Mouse (Mus musculus): Measurements from ENCODE around the gene Gm45021. TPM values are rescaled to one million over a fixed set of nuclear protein-coding genes. Genes with fewer than 3 reads are reported as not detected.

The Gm45021 gene
- polyA plus RNA-seq (2015; fragmentation: Nextera tagmentation; extraction: Ambion mirVana), result not detected in 2 replicates

DNA sequence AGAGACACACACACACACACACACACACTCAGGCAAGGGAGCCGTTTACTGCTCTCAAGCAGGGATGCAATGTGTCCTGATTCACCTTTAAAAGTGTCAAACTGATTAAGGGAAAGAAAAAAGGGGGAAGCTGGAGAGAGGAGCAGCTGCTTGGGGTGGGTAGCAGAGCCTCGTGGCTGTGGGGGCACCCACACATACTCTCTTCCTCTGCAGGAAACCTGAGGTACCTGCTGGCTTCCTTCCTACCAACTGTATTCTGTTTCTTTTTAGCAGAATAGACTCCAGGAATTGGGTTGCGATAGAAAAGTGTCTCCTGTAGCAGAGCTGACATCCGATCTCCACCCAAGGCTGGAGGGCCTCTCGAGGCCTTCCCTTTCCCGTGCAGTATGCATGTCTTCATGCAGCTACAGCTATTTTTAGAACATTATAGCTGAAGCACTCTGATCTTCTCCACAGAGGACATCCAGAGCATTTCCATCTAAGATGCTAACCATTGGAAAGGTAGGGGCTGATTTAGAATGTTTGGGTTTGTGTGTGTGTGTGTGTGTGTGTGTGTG is at the start of gene Gm45021:
Gene Gm45021, plus strand, starts transcription at position 417 of the 557 bp plus-strand sequence.
- no peak for DNase-seq
- Histone ChIP-seq H3K27ac (no peak within 1 kb of the TSS), H3K9ac (no peak within 1 kb of the TSS)

GRCm38 (mm10) chr6:48539860-48540259 is 49.5 kb upstream of the Gm45021 start:
- no peaks in the 10 kb centered on the region for H3K27me3 ChIP-seq
- ATAC-seq (ENCODE audit: low read depth), result no peak
- H3K9ac ChIP-seq, result no peak overlapping the region
- no peaks in the 10 kb centered on the region for H3K9me3 ChIP-seq (replicated peaks)
- no peak overlapping the region for H3K27ac ChIP-seq
- H3K4me3 ChIP-seq (replicated peaks), result no peak overlapping the region
- H3K36me3 ChIP-seq, result no peaks in the 10 kb centered on the region
- H3K4me1 ChIP-seq (replicated peaks), result no peaks in the 10 kb centered on the region; the same call in 1 of the 2 replicates
- DNase-seq, result no peak
- 57% methylated on average over 5 of the region's 5 CpGs for WGBS (ENCODE audit: insufficient replicate concordance)
- no peak overlapping the region for H3K4me2 ChIP-seq

More for the DNA sequence above, at the start of gene Gm45021:
- Histone ChIP-seq H3K4me2 (no peak within 1 kb of the TSS), H3K4me3 (replicated peaks) (no peak within 1 kb of the TSS), H3K36me3 (no peaks in the 10 kb centered on the region), H3K27me3 (no peaks in the 10 kb centered on the region), H3K4me1 (replicated peaks) (peaks cover 23% of the 10 kb centered on the region), H3K9me3 (replicated peaks) (0 out of 2 replicates have a peak, but pooled peaks cover 5% of the 10 kb centered on the region)
- 21% methylated on average over 6 of the region's 6 CpGs for WGBS (ENCODE audit: insufficient replicate concordance)
- ATAC-seq (ENCODE audit: low read depth), result no peak

GRCm38 (mm10) chr6:48540721-48541120 is 48.7 kb upstream of the Gm45021 start:
- no peaks in the 10 kb centered on the region for H3K27me3 ChIP-seq
- H3K4me2 ChIP-seq, result no peak overlapping the region
- no peak overlapping the region for H3K4me3 ChIP-seq (replicated peaks)
- no peak for DNase-seq
- no peak overlapping the region for H3K27ac ChIP-seq
- no peak overlapping the region for H3K9ac ChIP-seq
- no peaks in the 10 kb centered on the region; the same call in 1 of the 2 replicates for H3K4me1 ChIP-seq (replicated peaks)
- H3K36me3 ChIP-seq, result no peaks in the 10 kb centered on the region
- ATAC-seq (ENCODE audit: low read depth), result no peak
- WGBS (ENCODE audit: insufficient replicate concordance), result 53% methylated on average over 3 of the region's 3 CpGs
- H3K9me3 ChIP-seq (replicated peaks), result no peaks in the 10 kb centered on the region

- DNase-seq (no peak), ATAC-seq (ENCODE audit: low read depth) (no peak)
- Histone ChIP-seq H3K27me3 (no peaks in the 10 kb centered on the region), H3K4me3 (replicated peaks) (no peak overlapping the region), H3K4me1 (replicated peaks) (peaks cover 3% of the 10 kb centered on the region; the same call in 1 of the 2 replicates), H3K4me2 (no peak overlapping the region), H3K9ac (no peak overlapping the region), H3K27ac (no peak overlapping the region), H3K36me3 (no peaks in the 10 kb centered on the region), H3K9me3 (replicated peaks) (no peaks in the 10 kb centered on the region)
- 33% methylated on average over 7 of the region's 7 CpGs for WGBS (ENCODE audit: insufficient replicate concordance)
These were observed 47.6 kb upstream of the Gm45021 start for GRCm38 (mm10) chr6:48541560-48542450.

DNA sequence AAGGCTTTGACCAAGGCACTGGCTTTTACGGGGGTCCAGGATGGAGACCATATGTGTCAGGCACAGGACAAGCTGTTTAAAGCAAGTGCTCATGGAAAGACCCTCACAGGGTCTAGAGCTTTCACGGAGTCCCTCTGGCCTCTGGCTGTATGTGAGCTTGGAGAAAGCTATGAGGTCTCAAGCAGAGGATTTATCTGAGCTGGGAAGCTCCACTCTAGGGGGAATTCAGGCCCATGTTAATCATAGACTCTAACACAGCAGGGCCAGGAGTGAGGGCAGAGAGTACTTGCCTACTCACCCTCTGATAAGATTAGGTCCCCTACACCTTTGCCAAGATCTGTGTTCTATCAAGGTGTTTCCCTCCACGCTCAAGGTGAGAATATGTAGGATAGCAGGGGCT is 46.8 kb upstream of the Gm45021 start:
- no peak overlapping the region for H3K4me3 ChIP-seq (replicated peaks)
- no peak overlapping the region for H3K27ac ChIP-seq
- DNase-seq, result no peak
- no peak overlapping the region for H3K4me2 ChIP-seq
- no peak for ATAC-seq (ENCODE audit: low read depth)
- H3K4me1 ChIP-seq (replicated peaks), result 0 out of 2 replicates have a peak, but pooled peaks cover 3% of the 10 kb centered on the region
- no peak overlapping the region for H3K9ac ChIP-seq
- 61% methylated on average over 3 of the region's 3 CpGs for WGBS (ENCODE audit: insufficient replicate concordance)
- no peaks in the 10 kb centered on the region for H3K9me3 ChIP-seq (replicated peaks)
- no peaks in the 10 kb centered on the region for H3K36me3 ChIP-seq
- no peaks in the 10 kb centered on the region for H3K27me3 ChIP-seq

GRCm38 (mm10) chr6:48545251-48545650 is 44.2 kb upstream of the Gm45021 start:
- Histone ChIP-seq H3K27me3 (no peaks in the 10 kb centered on the region), H3K9me3 (replicated peaks) (no peaks in the 10 kb centered on the region), H3K9ac (no peak overlapping the region), H3K4me2 (no peak overlapping the region), H3K36me3 (no peaks in the 10 kb centered on the region), H3K4me1 (replicated peaks) (0 out of 2 replicates have a peak, but pooled peaks cover 3% of the 10 kb centered on the region), H3K27ac (no peak overlapping the region), H3K4me3 (replicated peaks) (no peak overlapping the region)
- 58% methylated on average over 5 of the region's 5 CpGs for WGBS (ENCODE audit: insufficient replicate concordance)
- DNase-seq (no peak), ATAC-seq (ENCODE audit: low read depth) (no peak)

- DNase-seq, result no peak
- H3K9me3 ChIP-seq (replicated peaks), result no peaks in the 10 kb centered on the region
- no peaks in the 10 kb centered on the region for H3K36me3 ChIP-seq
- 0 out of 2 replicates have a peak, but pooled peaks cover 3% of the 10 kb centered on the region for H3K4me1 ChIP-seq (replicated peaks)
- no peak overlapping the region for H3K27ac ChIP-seq
- no peak for ATAC-seq (ENCODE audit: low read depth)
- no peak overlapping the region for H3K4me2 ChIP-seq
- no peak overlapping the region for H3K4me3 ChIP-seq (replicated peaks)
- WGBS (ENCODE audit: insufficient replicate concordance), result 33% methylated on average over 1 of the region's 1 CpGs
- H3K27me3 ChIP-seq, result no peaks in the 10 kb centered on the region
- no peak overlapping the region for H3K9ac ChIP-seq
These were observed 43.1 kb upstream of the Gm45021 start for GRCm38 (mm10) chr6:48546271-48546670.

DNA sequence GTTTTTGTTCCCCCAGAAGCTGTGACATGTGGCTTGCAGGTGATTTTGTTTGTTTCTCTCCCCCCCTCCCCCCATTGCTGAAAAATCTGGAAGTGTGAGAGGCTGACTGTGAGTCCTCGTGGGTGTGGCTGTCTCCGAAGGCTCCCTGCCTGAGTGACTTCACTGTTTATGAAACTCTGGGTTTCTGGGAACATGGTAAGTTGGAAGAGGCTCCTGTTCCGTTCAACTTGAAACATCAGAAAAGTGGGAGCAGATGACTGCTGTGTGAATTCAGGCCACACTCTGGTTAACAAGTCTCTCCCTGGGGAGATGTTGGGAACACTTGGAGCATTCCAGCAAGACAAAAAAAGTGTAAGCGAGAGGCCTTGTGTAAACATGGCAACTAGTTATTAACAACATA is 42.6 kb upstream of the Gm45021 start:
- Histone ChIP-seq H3K4me2 (no peak overlapping the region), H3K9ac (no peak overlapping the region), H3K9me3 (replicated peaks) (no peaks in the 10 kb centered on the region), H3K27me3 (no peaks in the 10 kb centered on the region), H3K36me3 (no peaks in the 10 kb centered on the region), H3K4me3 (replicated peaks) (no peak overlapping the region), H3K4me1 (replicated peaks) (0 out of 2 replicates have a peak, but pooled peaks cover 3% of the 10 kb centered on the region), H3K27ac (no peak overlapping the region)
- DNase-seq, result no peak
- 53% methylated on average over 4 of the region's 4 CpGs for WGBS (ENCODE audit: insufficient replicate concordance)
- ATAC-seq (ENCODE audit: low read depth), result no peak

DNA sequence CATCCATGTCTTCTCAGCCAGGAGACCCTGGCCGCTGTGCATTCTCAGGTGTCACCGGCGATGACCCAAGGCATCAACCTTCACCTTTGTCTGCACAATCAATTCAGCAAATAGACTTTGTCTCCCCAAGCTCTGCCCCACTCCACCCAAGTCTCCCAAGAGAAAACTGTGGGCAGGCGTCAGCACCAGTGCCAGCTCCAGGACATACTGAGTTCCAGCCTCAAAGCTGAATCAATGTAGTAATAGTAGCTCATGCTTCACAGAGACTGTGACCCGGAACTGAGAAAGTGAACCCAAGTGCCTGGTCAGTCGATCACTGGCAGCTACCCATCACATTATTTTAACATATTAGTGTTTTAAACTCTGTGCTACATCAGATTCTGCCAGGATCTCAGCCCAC is 41.1 kb upstream of the Gm45021 start:
- no peak for DNase-seq
- Histone ChIP-seq H3K4me2 (no peak overlapping the region), H3K4me1 (replicated peaks) (0 out of 2 replicates have a peak, but pooled peaks cover 3% of the 10 kb centered on the region), H3K27me3 (no peaks in the 10 kb centered on the region), H3K27ac (no peak overlapping the region), H3K36me3 (no peaks in the 10 kb centered on the region), H3K4me3 (replicated peaks) (no peak overlapping the region), H3K9me3 (replicated peaks) (no peaks in the 10 kb centered on the region), H3K9ac (no peak overlapping the region)
- no peak for ATAC-seq (ENCODE audit: low read depth)
- WGBS (ENCODE audit: insufficient replicate concordance), result 67% methylated on average over 6 of the region's 6 CpGs

DNA sequence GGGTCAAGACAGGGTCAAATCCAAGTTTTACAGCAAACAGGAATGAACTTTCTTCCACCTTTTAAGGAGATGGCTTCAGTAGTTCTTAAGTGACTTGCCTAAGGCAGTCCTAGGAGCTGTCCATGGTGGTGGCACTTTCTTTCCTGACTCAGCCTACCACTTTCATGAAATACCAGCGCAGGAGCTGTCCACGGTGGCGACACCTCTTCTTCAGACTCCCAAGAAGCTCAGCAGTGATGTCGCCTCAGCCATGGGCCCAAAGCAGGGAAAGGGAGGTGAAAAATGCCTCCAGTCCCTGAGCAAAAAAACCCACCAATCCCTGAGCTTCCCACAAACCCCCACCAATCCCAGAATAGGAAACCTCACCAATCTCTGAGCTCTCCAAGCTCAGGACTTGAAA is 36.5 kb upstream of the Gm45021 start:
- H3K4me1 ChIP-seq (replicated peaks), result peaks cover 10% of the 10 kb centered on the region
- H3K4me3 ChIP-seq (replicated peaks), result no peak overlapping the region
- no peaks in the 10 kb centered on the region for H3K27me3 ChIP-seq
- peak; percentile 54 for DNase-seq
- no peak overlapping the region for H3K4me2 ChIP-seq
- H3K27ac ChIP-seq, result no peak overlapping the region
- H3K9me3 ChIP-seq (replicated peaks), result no peaks in the 10 kb centered on the region
- H3K9ac ChIP-seq, result no peak overlapping the region
- H3K36me3 ChIP-seq, result no peaks in the 10 kb centered on the region
- WGBS (ENCODE audit: insufficient replicate concordance), result 23% methylated on average over 4 of the region's 4 CpGs
- ATAC-seq (ENCODE audit: low read depth), result no peak

GRCm38 (mm10) chr6:48553819-48554218 is 35.6 kb upstream of the Gm45021 start:
- Histone ChIP-seq H3K4me3 (replicated peaks) (0 out of 2 replicates have a peak overlapping the region, but pooled peaks have one; percentile 58), H3K9me3 (replicated peaks) (no peaks in the 10 kb centered on the region), H3K4me2 (peak overlapping the region; percentile 75), H3K9ac (peak overlapping the region; percentile 64; the same call in 1 of the 2 replicates), H3K27me3 (no peaks in the 10 kb centered on the region), H3K27ac (peak overlapping the region; percentile 81; the same call in 1 of the 2 replicates), H3K36me3 (no peaks in the 10 kb centered on the region), H3K4me1 (replicated peaks) (peaks cover 10% of the 10 kb centered on the region)
- no peak for DNase-seq
- no peak for ATAC-seq (ENCODE audit: low read depth)
- WGBS (ENCODE audit: insufficient replicate concordance), result 81% methylated on average over 4 of the region's 4 CpGs

Data from liver, embryonic 13.5 days (tissue).